Mouse (Mus musculus) kidney, postnatal 10 days (tissue): Measurements from ENCODE around the gene Wars2.

ENCODE experiments used
- DNase-seq: peaks from one replicate; pipeline ENCODE4 v3.0.0; 2021; ENCODE audit warnings: mixed read lengths

The Wars2 gene

GRCm38 (mm10) chr3:99249551-99249870 lies 108.6 kb downstream of the Wars2 start:
- DNase-seq = no peak

- DNase-seq = no peak
These were observed 109.0 kb downstream of the Wars2 start for GRCm38 (mm10) chr3:99249906-99250305.

GRCm38 (mm10) chr3:99251271-99252165 lies 110.7 kb downstream of the Wars2 start:
- DNase-seq = no peak

- no peak for DNase-seq
These were observed 111.7 kb downstream of the Wars2 start for GRCm38 (mm10) chr3:99252461-99253091.

- DNase-seq = no peak
These were observed 112.2 kb downstream of the Wars2 start for GRCm38 (mm10) chr3:99253092-99253488.

GRCm38 (mm10) chr3:99253497-99254451 lies 112.9 kb downstream of the Wars2 start:
- DNase-seq = peak; percentile 47

- no peak for DNase-seq
These were observed 113.8 kb downstream of the Wars2 start for GRCm38 (mm10) chr3:99254559-99255151.

GRCm38 (mm10) chr3:99255411-99256365 lies 114.8 kb downstream of the Wars2 start:
- DNase-seq = no peak

- DNase-seq = no peak
These were observed 115.5 kb downstream of the Wars2 start for GRCm38 (mm10) chr3:99256366-99256750.

- DNase-seq = no peak
These were observed 115.9 kb downstream of the Wars2 start for GRCm38 (mm10) chr3:99256766-99257165.

GRCm38 (mm10) chr3:99257586-99258577 lies 117.0 kb downstream of the Wars2 start:
- DNase-seq = no peak

GRCm38 (mm10) chr3:99259741-99260270 lies 118.9 kb downstream of the Wars2 start:
- no peak for DNase-seq

- no peak for DNase-seq
These were observed 119.5 kb downstream of the Wars2 start for GRCm38 (mm10) chr3:99260395-99260794.

- no peak for DNase-seq
These were observed 120.5 kb downstream of the Wars2 start for GRCm38 (mm10) chr3:99261371-99261791.

GRCm38 (mm10) chr3:99261986-99262385 lies 121.1 kb downstream of the Wars2 start:
- DNase-seq = no peak

GRCm38 (mm10) chr3:99263471-99263903 lies 122.6 kb downstream of the Wars2 start:
- DNase-seq = no peak

GRCm38 (mm10) chr3:99264695-99265094 lies 123.8 kb downstream of the Wars2 start:
- DNase-seq = no peak

- DNase-seq = no peak
These were observed 126.0 kb downstream of the Wars2 start for GRCm38 (mm10) chr3:99266752-99267303.

- no peak for DNase-seq
These were observed 137.2 kb downstream of the Wars2 start for GRCm38 (mm10) chr3:99277973-99278580.
